Mouse (Mus musculus) erythroblast, adult 5-6 weeks (primary cell): Measurements from ENCODE around the gene Adamtsl1. TPM values are rescaled to one million over a fixed set of nuclear protein-coding genes. Genes with fewer than 3 reads are reported as not detected.

Source experiments
- ATAC-seq: replicated peaks from 2 replicates; pipeline ENCODE4 v1.8.0; 2016; ENCODE audit warnings: moderate number of reproducible peaks, mild to moderate bottlenecking, moderate TSS enrichment, inconsistent platforms; ENCODE audit not compliant: poor library complexity, low FRiP score, severe bottlenecking
- total RNA-seq, 2 experiments: library from RNA; stranded (forward) in 1 of 2; stranded (reverse) in 1 of 2; fragments of 150-400 nt in 1 of 2; fragments of 200-764, 138-1000 nt in 1 of 2; gene quantifications; 2 replicates each; pipeline versions ENCODE4 v1.2.3 to v1.2.4; 2015 to 2017; ENCODE audit warnings: low replicate concordance in 2 of 2

The Adamtsl1 gene
- total RNA-seq (2015; ENCODE audit: low replicate concordance) = not detected in 2 replicates
- not detected in 2 replicates for total RNA-seq (2017; ENCODE audit: low replicate concordance)

- ATAC-seq = no peak
Observed at GRCm38 (mm10) chr4:85513792-85514191, at the start of gene Adamtsl1. Gene Adamtsl1, plus strand, starts transcription at chr4:85514172.

GRCm38 (mm10) chr4:85483586-85483985, 30.4 kb upstream of the Adamtsl1 start:
- ATAC-seq = no peak

GRCm38 (mm10) chr4:85486316-85486946, 27.5 kb upstream of the Adamtsl1 start:
- ATAC-seq = no peak

GRCm38 (mm10) chr4:85505718-85506117, 8.3 kb upstream of the Adamtsl1 start:
- no peak for ATAC-seq

- no peak for ATAC-seq
Observed at GRCm38 (mm10) chr4:85506976-85507375, 7.0 kb upstream of the Adamtsl1 start.

- ATAC-seq = no peak
Observed at GRCm38 (mm10) chr4:85507491-85507890, 6.5 kb upstream of the Adamtsl1 start.

GRCm38 (mm10) chr4:85513288-85513687, 684 bp upstream of the Adamtsl1 start:
- no peak for ATAC-seq

- ATAC-seq = no peak
Observed at GRCm38 (mm10) chr4:85514205-85514681, 271 bp downstream of the Adamtsl1 start.

GRCm38 (mm10) chr4:85526966-85527566, 13.1 kb downstream of the Adamtsl1 start:
- ATAC-seq = no peak

- ATAC-seq = no peak
Observed at GRCm38 (mm10) chr4:85529852-85530251, 15.9 kb downstream of the Adamtsl1 start.

GRCm38 (mm10) chr4:85539677-85540076, 25.7 kb downstream of the Adamtsl1 start:
- no peak for ATAC-seq

GRCm38 (mm10) chr4:85543221-85543620, 29.2 kb downstream of the Adamtsl1 start:
- no peak for ATAC-seq

- no peak for ATAC-seq
Observed at GRCm38 (mm10) chr4:85554696-85555095, 40.7 kb downstream of the Adamtsl1 start.

GRCm38 (mm10) chr4:85559753-85560152, 45.8 kb downstream of the Adamtsl1 start:
- ATAC-seq = no peak

GRCm38 (mm10) chr4:85585426-85585825, 71.5 kb downstream of the Adamtsl1 start:
- no peak for ATAC-seq

GRCm38 (mm10) chr4:85588928-85589327, 75.0 kb downstream of the Adamtsl1 start:
- ATAC-seq = no peak

GRCm38 (mm10) chr4:85591037-85591436, 77.1 kb downstream of the Adamtsl1 start:
- ATAC-seq = no peak

- ATAC-seq = no peak
Observed at GRCm38 (mm10) chr4:85594159-85594558, 80.2 kb downstream of the Adamtsl1 start.

GRCm38 (mm10) chr4:85613331-85613730, 99.4 kb downstream of the Adamtsl1 start:
- no peak for ATAC-seq

- ATAC-seq = no peak
Observed at GRCm38 (mm10) chr4:85618746-85619145, 104.8 kb downstream of the Adamtsl1 start.

- no peak for ATAC-seq
Observed at GRCm38 (mm10) chr4:85619261-85619660, 105.3 kb downstream of the Adamtsl1 start.
